Mouse (Mus musculus) spleen, adult 12 weeks (tissue): ENCODE measurements around the gene Clec9a.

ENCODE experiments used
- DNase-seq: peaks from one replicate; pipeline ENCODE4 v3.0.0; 2022; ENCODE audit warnings: low spot score

Gene Clec9a

GRCm38 (mm10) chr6:129425217-129425616 is 16.6 kb downstream of the Clec9a start:
- DNase-seq: no peak

GRCm38 (mm10) chr6:129425812-129426211 is 17.1 kb downstream of the Clec9a start:
- no peak for DNase-seq

GRCm38 (mm10) chr6:129427281-129427680 is 18.6 kb downstream of the Clec9a start:
- no peak for DNase-seq

GRCm38 (mm10) chr6:129434239-129434638 is 25.6 kb downstream of the Clec9a start:
- DNase-seq: peak; percentile 7

- no peak for DNase-seq
Observed at GRCm38 (mm10) chr6:129436025-129436424, 27.4 kb downstream of the Clec9a start.

- no peak for DNase-seq
Observed at GRCm38 (mm10) chr6:129438033-129438432, 29.4 kb downstream of the Clec9a start.

GRCm38 (mm10) chr6:129449743-129450142 is 41.1 kb downstream of the Clec9a start:
- DNase-seq: no peak

- DNase-seq: no peak
Observed at GRCm38 (mm10) chr6:129451411-129452039, 42.9 kb downstream of the Clec9a start, which contains the start of gene Clec1a. TSS of gene Clec1a (minus strand) at chr6:129452000.

- no peak for DNase-seq
Observed at GRCm38 (mm10) chr6:129471386-129471785, 62.7 kb downstream of the Clec9a start.

- no peak for DNase-seq
Observed at GRCm38 (mm10) chr6:129472627-129473026, 64.0 kb downstream of the Clec9a start.
